Mouse (Mus musculus) heart, postnatal 0 days (tissue): ENCODE measurements around the gene Gm10135. TPM values are rescaled to one million over a fixed set of nuclear protein-coding genes. Genes with fewer than 3 reads are reported as not detected.

Experiments used
- ATAC-seq: fragments of 200-750 bp; cut with Nextera tagmentation; 2 replicates; pipeline ENCODE4 v1.8.0; 2017; ENCODE audit warnings: low read depth, moderate number of reproducible peaks, moderate library complexity; ENCODE audit not compliant: insufficient read depth
- DNase-seq: peaks from one replicate; pipeline ENCODE4 v3.0.0-alpha.2; 2016; ENCODE audit warnings: low spot score
- H3K27ac ChIP-seq: fragments of 300-500 bp; sonication (generic); 2 replicates; pipeline ENCODE4 v1.5.1; 2014; ENCODE audit warnings: low read depth, mild to moderate bottlenecking
- H3K27me3 ChIP-seq: fragments of 300-500 bp; sonication (generic); 2 replicates; pipeline ENCODE4 v1.6.1; 2014; ENCODE audit warnings: low read length, mixed read lengths; ENCODE audit not compliant: control insufficient read depth, insufficient read depth
- H3K36me3 ChIP-seq: fragments of 300-500 bp; sonication (generic); replicated peaks from 2 replicates; pipeline ENCODE4 v1.6.1; 2014; ENCODE audit warnings: low read length, mixed read lengths; ENCODE audit not compliant: control insufficient read depth, insufficient read depth
- H3K4me1 ChIP-seq: fragments of 300-500 bp; sonication (generic); 2 replicates; pipeline ENCODE4 v1.6.1; 2014; ENCODE audit warnings: antibody characterized with exemption; ENCODE audit not compliant: control insufficient read depth, insufficient read depth
- H3K4me2 ChIP-seq: fragments of 300-500 bp; sonication (generic); 2 replicates; pipeline ENCODE4 v1.6.1; 2014; ENCODE audit warnings: low read depth, mild to moderate bottlenecking, low read length, moderate library complexity
- H3K4me3 ChIP-seq: fragments of 300-500 bp; sonication (generic); 2 replicates; pipeline ENCODE4 v1.5.1; 2014; ENCODE audit warnings: low read depth, low read length
- H3K9ac ChIP-seq: fragments of 300-500 bp; sonication (generic); replicated peaks from 2 replicates; pipeline ENCODE4 v1.6.1; 2014; ENCODE audit warnings: low read depth, low read length, mixed read lengths
- H3K9me3 ChIP-seq: fragments of 300-500 bp; sonication (generic); replicated peaks from 2 replicates; pipeline ENCODE4 v1.6.1; 2016; ENCODE audit warnings: low read length; ENCODE audit not compliant: control insufficient read depth
- CTCF ChIP-seq: IDR thresholded peaks from 2 replicates; pipeline ENCODE4 v1.5.1; 2016; ENCODE audit warnings: antibody characterized with exemption, control low read depth, low read depth
- EP300 ChIP-seq: IDR thresholded peaks from 2 replicates; pipeline ENCODE4 v1.6.1; 2016; ENCODE audit warnings: antibody characterized with exemption, low read depth
- WGBS: fragments of 180-500 bp; shearing (Covaris S2); extraction: QIAGEN DNeasy Blood & Tissue Kit; methylation state at CpG from one replicate; pipeline ENCODE4 v1.1.7; 2014; 5-methylcytosine and 5-hydroxymethylcytosine counted together
- polyA plus RNA-seq: library from polyadenylated mRNA; unstranded; fragments of >200 nt; fragmentation: Nextera tagmentation; extraction: Ambion mirVana; gene quantifications from 2 replicates; pipeline ENCODE4 v1.2.1, GENCODE M21; 2015
- total RNA-seq: library from RNA; depleted of rRNA; stranded (reverse); fragments of >200 nt; gene quantifications from 2 replicates; pipeline ENCODE4 v1.2.3, GENCODE M21; 2014; ENCODE audit warnings: low replicate concordance; rRNA removed

Gene Gm10135
- total and polyA plus RNA-seq, 2 experiments from 2014 or later = not detected

GRCm38 (mm10) chr5:72916048-72916447 is 58.5 kb downstream of the Gm10135 start:
- ATAC-seq (no peak), DNase-seq (peak; percentile 59)
- WGBS = 14% methylated on average over 4 of the region's 4 CpGs
- Histone ChIP-seq H3K4me2 (peak overlapping the region; percentile 80), H3K27me3 (no peaks in the 10 kb centered on the region), H3K4me1 (peaks cover 40% of the 10 kb centered on the region), H3K9ac (peak overlapping the region; percentile 99), H3K9me3 (no peaks in the 10 kb centered on the region), H3K27ac (peak overlapping the region; percentile 99), H3K4me3 (peak overlapping the region; percentile 95), H3K36me3 (no peaks in the 10 kb centered on the region)
- TF ChIP-seq EP300 (no peak), CTCF (no peak)

Other genes with a start within 250 kb of the Gm10135 start
- 0.19 TPM in 1 of 2 replicates, not detected in the other for gene Txk, start 221.9 kb downstream of the Gm10135 start, total RNA-seq
- 0.10 TPM in 1 of 2 replicates, not detected in the other for gene Txk, start 221.9 kb downstream of the Gm10135 start, polyA plus RNA-seq
- 4.2 and 11.1 TPM in 2 replicates for gene Tec, start 106.2 kb downstream of the Gm10135 start, total RNA-seq
- gene Tec, start 106.2 kb downstream of the Gm10135 start, polyA plus RNA-seq = 16.2 TPM in 2 replicates
- gene Slain2, start 60.4 kb downstream of the Gm10135 start, total RNA-seq = 80.9 and 85.3 TPM in 2 replicates
- 19.8 and 20.0 TPM in 2 replicates for gene Slain2, start 60.4 kb downstream of the Gm10135 start, polyA plus RNA-seq
- not detected in 2 replicates for gene Slc10a4, start 32.2 kb upstream of the Gm10135 start, total RNA-seq
- gene Slc10a4, start 32.2 kb upstream of the Gm10135 start, polyA plus RNA-seq = 0.19 TPM in 2 replicates